Mouse (Mus musculus): ENCODE measurements around the gene Il12rb1.
"Not testable (repeated sequence)": the region's sequence is repeated elsewhere in the genome, so short reads cannot be mapped to it uniquely, and the experiment has no call there.

Gene Il12rb1

DNA sequence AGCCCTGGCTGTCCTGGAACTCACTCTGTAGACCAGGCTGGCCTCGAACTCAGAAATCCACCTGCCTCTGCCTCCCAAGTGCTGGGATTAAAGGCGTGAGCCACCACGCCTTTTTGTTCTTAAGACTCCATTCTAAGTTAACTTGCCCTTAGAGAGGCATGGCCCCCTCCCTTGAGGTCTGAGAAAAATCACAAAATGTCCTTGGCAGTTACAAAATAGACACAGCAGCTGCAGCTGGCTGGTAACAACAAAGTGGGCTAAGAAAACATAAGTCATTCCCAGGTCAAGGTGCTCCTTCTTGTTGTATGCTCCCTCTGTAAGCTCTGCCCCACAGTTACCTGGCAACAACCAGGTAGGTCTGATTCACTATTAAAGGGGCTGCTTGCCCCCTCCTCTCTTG, 14.3 kb downstream of the Il12rb1 start:
- in situ Hi-C loops (cut with MboI, MseI) = not testable (repeated sequence)

DNA sequence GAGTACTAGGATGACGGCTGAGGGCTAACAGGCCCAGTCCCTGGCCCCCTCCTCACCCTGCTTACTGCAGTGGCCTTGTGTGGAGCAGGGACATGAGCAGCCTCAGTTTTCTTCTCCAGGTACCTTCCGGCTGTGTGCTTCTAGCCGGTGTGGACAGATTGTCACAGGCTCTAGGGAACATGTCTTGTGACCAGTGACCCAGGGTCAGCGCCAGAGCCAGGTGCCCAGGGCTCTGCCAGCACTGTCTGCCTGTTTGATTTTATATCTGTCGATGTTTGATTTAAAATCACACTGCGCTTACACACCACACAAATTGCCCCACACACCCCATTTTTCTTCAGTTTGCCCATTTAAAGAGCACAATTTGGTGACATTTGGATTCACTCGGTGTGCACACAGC, 15.6 kb downstream of the Il12rb1 start:
- in situ Hi-C loops (cut with MboI, MseI) = no loop called here

DNA sequence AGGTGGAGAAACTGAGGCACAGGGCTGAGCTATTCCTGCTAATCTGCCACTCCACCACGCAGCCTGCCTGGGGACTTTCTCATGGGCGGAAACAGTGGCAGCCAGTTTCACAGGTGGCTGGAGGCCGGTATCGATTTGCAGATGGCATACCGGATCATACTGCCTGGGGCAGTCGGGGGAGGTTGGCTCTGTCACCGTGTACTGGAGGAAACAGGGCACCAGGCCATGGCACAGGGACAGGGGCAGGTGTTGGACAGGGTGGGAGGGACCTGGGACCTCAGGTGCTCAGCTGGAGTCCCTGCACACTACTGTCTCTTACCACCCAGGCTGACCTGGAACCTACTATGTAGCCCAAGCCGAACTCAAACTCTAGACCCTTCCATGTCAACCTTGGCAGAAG, 17.6 kb downstream of the Il12rb1 start:
- in situ Hi-C loops (cut with MboI, MseI) = no loop called here

DNA sequence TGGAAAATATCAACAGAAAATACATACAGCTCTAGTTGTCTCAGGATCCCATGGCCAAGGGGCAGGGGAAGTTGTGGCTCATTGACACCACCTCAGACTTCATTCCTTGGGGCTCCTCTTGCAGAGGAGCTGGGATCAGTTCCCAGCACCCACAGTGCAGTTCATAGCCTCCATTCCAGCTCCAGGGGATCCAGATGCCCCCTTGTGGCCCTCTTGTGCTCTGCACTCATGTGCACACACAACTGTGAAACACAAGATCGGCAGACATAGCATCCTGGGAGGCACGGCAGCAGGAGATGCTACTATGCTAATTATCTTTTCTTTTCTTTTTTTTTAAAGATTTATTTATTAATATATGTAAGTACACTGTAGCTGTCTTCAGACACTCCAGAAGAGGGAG, 18.8 kb downstream of the Il12rb1 start:
- in situ Hi-C loops (cut with MboI, MseI) = no loop called here

DNA sequence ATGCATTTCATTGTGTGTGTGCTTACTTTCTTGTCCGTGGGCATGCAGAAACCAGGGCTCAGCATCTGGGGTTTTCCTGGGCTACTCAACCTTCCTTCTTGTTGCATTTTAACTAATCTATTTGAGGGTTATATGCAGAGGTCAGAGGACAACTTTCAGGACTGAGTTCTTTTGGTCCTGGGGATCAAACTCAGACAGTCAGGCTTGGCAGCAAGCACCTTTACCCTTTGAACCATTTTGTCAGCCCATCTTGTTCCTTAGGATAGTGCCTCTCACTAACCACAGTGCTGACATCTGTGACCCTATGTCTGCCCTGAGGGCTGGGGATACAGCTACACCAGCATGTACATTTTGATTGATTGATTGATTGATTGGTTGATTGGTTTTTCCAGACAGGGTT, 19.5 kb downstream of the Il12rb1 start:
- in situ Hi-C loops (cut with MboI, MseI) = no loop called here

DNA sequence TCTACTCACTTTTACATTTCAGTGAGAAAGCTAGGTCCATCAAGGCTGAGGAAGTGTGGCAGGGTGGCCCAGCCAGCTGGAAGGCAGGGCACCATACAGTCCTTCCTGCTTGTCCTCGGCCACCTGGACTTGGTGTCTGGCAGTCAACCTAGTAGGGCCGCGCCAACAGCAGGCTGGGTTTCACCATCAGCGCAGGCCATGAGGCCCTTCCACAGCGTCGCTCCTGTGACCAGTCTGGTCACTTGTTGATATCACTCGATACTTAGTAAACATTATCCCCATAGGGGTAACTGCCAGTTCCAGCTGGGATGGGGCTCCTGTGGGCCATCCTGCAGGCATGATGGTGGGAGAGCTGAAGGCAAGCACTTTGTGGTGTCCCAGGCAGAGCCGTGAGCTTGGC, 23.3 kb downstream of the Il12rb1 start:
- in situ Hi-C loops (cut with MboI, MseI) = no loop called here

DNA sequence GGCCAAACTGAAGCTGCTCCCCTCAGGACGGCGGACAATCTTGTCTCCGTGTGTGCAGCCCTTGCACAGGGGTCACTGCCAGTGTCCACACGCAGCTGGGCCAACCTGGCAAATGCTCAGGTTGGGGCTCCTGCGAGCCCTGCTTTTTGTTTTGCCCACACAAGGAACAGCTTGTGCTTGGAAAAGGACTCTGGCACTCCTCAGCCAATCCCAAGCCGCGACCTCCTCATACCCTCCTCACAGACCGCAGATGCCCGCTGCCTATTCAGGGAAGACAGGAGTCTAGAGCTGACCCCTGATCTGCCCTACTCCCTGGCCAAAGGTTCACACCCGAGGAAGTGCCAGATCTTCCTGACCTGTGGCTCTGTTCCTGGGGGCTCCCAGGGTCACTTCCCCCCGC, 24.1 kb downstream of the Il12rb1 start:
- in situ Hi-C loops (cut with MboI, MseI) = no loop called here

DNA sequence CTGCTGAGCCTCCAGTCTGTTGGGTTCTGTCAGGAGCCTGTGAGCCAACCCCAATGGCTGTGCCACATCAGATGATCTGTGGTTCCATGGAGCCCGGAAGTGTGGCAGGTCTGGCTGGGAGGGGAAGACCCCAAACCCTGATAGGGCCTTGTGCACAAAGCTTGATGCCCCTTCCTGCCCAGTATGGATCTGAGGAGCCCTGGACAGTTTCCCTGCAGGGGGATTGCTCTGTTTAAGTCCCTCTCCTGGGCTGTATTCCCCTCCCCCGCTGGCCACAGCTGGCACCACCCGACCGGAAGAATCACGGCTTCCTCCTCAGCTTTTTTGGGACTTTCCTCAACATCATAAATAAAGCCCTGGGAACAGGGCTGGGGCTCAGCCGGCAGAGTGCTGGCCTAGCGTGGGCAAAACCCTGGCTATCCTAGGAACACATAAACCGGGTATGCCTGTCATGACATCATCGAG, 24.8 kb downstream of the Il12rb1 start:
- in situ Hi-C loops (cut with MboI, MseI) = no loop called here

DNA sequence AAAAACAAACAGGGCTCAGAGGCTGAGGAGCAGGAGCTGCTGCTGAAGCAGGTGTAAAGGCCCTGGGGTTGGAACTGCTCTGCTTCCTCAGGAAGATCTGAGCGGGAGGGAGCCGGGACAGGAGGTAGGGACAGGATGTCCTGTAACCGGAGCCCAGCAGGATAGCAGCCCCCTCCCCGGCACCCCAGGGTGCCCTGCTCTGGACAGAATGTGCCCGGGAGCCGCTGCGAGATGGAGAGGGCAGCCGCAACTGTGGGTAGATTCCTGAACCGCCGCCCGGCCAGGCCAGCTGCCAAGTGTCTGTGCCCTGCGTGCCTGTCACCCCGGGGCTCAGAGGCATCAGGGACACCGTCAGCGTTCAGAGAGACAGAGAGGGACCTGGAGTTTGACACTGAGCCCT, 25.3 kb downstream of the Il12rb1 start:
- in situ Hi-C loops (cut with MboI, MseI) = no loop called here

DNA sequence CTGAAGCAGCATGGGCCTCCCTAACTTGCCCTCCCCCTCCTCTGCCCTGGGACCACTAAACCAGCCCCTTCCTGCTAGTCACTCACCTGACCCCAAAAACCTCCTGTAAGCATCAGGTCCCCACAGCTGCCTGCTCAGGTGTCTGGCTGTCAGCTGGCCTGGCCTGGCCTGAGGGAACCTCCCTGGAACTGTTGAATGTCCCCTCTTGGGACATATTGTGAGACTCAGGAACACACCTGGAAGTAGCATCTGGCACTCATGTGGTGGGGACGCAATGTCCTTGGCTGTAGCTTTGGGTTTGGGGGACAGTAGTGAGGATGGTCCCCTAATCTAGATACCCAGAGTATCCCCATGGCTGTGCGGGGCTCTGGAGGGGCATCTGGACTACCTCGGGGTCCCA, 25.8 kb downstream of the Il12rb1 start:
- in situ Hi-C loops (cut with MboI, MseI) = no loop called here

DNA sequence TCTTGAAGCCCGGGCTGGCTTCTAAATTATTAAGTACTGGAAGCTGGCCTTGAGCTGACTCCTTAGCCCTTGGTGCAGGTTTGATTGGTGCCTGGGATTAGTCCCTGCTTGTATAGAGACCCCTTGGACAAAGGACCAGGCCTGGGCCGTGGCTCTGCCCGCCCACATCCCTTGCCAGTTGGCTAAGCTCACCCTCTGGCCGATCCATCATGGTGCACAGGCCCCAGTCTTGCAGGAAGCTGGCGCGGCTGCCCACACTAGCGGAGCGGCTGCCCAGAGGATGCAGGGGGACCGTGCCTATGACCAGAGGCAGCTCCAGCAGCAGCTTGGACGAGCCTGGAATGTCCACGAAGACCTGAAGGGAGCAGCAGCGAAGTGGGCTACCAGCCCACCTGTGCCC, 28.4 kb downstream of the Il12rb1 start:
- in situ Hi-C loops (cut with MboI, MseI) = no loop called here

DNA sequence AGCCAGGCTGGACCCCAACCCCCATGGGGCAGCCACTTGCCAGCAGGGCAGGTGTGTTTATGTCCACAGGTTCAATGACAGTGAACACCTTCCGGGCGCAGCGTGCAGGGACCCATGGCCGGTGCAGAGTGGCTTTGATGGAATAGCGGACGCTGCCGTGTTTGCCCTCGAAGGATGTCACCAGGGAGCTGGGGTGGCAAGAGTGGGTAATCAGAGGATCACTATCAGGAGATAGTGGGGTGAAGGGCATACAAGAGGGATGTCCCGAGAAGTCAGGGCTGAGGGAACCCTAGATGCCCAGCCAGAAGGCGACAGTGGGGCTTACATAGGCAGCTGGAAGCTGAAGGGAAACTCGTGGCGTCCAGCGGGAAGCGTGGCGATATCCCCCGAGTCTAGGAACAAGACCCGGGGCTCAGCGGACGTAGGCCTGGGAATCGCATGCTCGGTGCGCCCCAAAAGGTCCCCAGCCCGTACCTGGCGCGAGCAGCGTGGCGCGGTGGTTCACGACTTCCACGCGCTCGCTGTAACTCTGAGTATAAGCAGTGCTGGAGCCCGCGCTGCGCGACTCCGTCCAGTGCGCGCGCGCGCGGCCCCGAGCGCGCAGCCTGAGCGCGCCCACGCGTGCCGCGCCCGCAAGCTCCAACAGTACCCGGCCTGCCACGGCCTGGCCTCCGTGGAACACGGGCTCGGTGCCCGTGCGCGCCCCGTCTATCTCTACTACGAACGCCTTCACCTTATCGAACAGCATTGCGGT, 30.6 kb downstream of the Il12rb1 start:
- in situ Hi-C loops (cut with MboI, MseI) = no loop called here

DNA sequence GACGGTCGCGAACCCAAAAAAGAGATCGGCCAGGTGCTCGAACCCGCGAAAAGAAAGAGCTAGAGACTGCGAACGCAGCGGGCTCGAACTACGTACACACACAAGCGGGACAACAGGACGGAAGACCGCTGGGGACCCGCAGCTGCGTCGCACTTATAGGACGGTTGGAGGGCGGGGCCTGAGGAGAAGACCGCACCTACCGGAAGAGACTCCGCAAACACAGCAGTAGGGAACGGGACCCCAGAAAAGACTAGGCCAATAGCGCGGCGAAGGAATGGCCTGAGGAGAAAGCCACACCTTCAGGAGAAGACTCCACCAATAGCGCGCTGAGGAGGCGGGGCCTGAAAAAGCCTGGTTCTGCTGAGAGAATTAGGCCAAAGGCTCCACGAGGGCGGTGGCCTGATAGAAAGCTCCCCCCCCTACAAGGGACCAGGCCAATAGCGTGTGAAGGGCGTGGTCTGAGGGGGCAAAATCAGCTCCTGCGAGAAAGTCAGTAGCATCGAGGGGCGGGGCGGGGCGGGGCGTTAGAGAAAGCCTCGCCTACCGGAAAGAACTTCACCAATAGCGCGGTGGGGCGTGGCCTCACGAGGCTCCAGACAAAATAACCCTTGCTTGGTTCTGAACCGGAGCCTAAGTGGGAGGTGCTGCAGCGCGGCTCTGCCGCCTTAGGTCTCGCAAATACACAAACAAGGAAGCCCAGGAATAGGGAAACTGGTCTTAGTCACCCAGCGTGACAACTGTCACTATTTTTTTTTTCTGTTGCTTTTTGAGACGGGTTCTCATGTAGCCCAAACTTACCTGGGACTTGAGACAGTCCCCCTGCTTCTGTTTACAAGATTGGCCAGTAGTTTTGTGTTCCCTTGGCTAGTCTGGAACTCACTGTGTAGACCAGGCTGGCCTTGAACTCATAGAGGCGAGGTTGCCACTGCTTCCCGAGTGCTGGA, 31.4 kb downstream of the Il12rb1 start, which contains the start of gene Arrdc2:
Gene Arrdc2 (minus strand): TSS at position 313 of the 944 bp plus-strand sequence.
- in situ Hi-C loops (cut with MboI, MseI) = loop anchor here (5.0 kb wide), 2 partner anchors 72 to 122 kb away; partner anchors contain the start of gene Gm3336 (in 1 of the 2)

DNA sequence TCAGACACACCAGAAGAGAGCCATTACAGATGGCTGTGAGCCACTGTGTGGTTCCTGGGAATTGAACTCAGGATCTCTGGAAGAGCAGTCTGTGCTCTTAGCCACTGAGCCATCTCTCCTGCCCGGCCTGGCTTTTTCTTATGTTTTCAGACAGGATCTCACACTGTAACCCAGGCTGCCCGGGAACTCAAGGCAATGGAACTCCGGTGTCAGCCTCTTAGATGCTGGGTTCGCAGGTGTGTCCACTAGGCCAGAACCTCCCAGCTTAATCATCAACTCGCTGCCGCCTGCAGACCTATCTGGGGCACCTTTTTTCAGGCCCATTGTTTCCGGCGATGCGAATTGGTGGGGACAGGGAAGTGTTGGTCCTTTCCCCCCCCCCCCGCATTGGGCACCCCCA, 32.3 kb downstream of the Il12rb1 start:
- in situ Hi-C loops (cut with MboI, MseI) = loop anchor here (5.0 kb wide), 2 partner anchors 73 to 123 kb away; partner anchors contain the start of gene Gm3336 (in 1 of the 2)

DNA sequence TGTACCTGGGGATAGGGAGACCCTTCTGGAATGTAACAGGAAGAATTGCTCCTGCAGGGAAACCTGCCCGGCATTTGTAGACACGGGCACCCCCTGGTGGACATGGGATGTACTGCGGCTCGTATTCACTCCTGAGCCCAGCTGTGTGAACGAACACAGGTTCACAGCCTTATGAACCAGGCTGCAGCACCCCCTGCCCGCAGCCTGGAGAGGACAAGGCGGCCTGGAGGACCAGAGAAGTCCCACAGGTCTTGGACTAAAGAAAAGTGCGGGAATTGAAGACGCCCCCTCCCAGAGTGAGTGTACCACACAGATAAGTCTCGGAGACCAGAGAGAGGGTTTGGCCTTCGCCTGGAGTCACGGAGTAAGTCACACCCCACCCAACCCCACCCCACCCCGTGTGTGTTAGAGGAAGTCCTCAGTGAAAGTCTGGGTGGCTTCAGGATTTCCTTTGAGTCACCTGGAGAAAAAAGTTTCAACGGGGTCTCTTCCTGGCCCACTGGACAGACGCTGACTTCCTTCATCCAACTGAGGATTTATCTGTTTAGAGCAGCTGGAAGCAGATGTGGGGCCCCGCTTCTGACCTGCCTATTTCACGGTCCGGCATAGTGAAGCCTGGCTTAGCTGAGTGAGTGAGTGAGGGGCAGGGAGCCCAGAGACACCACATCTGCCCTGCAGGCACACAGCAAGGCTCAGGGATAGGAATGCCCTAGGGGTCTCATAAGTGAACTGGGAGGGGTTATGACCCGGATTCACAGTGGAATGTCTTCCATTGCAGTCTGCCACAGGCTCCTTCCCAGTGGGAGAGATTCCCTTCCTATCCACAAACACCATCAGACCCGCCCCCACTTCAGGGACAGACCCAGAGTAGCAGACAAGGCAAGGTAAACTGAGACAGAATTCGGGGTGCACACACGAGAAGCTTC, 33.2 kb downstream of the Il12rb1 start:
- in situ Hi-C loops (cut with MboI, MseI) = loop anchor here (5.0 kb wide), 2 partner anchors 74 to 124 kb away; partner anchors contain the start of gene Gm3336 (in 1 of the 2)

DNA sequence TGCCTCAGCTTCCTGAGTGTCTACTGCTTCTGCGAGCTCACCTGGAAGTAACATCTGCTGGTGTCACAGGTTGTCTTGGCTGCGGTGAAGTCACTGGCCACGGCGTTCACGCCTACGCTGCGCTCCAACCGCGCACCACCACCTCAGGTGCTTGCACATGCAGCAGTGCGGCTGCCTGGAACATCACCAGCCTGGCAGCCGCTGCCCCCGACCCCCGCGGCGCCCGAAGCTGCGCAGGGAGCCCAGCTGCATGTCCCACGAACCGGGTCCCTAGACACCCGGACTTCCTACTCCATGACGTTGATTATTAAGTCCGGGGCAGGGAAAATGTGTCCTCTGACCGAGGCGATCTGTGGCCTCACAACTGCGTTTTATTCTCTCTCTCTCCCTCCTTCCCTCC, 34.2 kb downstream of the Il12rb1 start:
- in situ Hi-C loops (cut with MboI, MseI) = loop anchor here (5.0 kb wide), 2 partner anchors 75 to 125 kb away; partner anchors contain the start of gene Gm3336 (in 1 of the 2)

DNA sequence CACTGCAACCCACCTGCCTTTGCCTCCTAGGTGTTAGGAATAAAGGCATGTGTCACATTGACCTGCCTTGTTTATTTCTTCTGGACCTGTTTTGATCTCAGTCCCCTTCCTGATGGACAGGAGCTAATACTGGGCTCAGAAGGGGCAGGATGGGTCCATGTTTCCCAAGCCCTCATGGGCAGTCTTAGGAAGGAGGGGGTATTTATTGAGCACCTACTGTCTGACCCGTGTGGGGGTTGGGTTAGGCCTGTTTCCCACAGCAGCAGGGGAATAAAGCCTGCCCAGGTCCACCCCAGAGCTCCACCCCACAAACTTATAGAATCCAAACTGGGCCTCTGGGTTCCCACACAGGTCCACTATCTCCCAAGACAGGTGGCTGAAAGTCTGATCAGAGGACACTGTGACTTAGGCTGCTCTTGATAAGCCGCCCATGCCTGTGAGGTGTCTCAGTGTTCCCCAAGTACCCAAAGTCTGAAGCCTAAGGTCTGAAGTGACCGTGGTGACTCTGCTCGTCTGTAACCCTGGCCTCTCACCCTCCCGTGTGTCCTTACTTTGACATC, 35.0 kb downstream of the Il12rb1 start:
- in situ Hi-C loops (cut with MboI, MseI) = loop anchor here (5.0 kb wide), 2 partner anchors 76 to 126 kb away; partner anchors contain the start of gene Gm3336 (in 1 of the 2)

DNA sequence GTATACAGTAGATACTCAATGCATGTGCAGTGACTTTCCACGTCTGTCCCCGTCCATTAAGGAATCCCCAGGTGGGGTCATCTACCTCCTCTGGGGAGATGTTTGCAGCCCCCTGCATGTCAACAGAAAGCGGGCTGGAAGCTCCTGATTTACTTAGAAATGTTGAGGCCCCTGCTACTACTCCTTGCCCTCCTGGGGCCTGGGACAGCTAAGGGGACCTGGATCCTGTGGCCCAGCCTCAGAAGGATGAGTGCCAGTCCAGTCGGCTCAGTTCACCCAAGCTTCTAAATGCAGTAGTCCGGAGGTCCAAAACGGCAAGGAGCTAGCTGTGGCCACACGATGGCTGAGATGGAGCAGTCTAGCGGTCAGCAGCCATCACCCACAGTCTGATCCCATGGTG, 35.7 kb downstream of the Il12rb1 start:
- in situ Hi-C loops (cut with MboI, MseI) = loop anchor here (5.0 kb wide), 2 partner anchors 77 to 127 kb away; partner anchors contain the start of gene Gm3336 (in 1 of the 2)

DNA sequence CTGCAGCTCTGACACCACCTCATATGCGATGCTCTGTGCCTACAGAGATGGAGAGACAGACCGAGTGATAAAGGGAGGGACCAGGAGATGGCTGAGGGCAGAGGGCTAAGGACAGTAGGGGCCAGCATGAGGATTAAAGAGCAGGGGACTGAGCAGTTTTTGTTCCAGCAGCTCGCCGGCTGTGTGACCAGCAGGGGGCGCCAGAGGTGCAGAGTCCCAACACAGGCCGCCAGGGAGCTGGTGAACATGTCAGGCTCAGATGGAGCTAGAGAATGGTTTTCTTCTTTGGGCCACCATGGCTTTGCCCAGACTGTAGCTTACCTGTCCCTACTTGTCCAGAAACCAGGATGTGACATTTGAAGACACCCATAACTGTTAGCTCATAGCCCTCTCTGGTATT, 36.3 kb downstream of the Il12rb1 start:
- in situ Hi-C loops (cut with MboI, MseI) = loop anchor here (5.0 kb wide), 2 partner anchors 77 to 127 kb away; partner anchors contain the start of gene Gm3336 (in 1 of the 2)

DNA sequence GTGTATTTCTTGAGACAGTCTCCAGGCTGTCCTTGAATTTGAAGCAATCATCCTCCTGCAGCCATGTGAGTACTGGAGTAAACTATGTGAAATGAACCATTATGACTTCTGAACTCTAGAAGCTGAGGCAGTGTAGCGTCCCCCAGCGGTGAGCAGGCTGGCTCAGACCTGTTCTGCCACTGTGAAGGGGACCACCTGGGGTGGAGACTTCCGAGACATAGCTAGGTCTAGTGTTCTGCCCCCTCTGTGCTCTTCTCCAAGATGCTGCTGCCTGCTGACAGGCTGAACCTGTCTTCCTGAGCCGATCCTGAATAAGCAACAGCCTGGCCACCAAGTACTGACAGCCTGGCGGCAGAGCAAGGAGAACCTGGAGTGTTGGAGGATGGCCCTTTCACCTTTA, 36.9 kb downstream of the Il12rb1 start:
- in situ Hi-C loops (cut with MboI, MseI) = no loop called here

Data from T-helper 17 cell (primary cell).